Mouse (Mus musculus) hindbrain, embryonic 10.5 days (tissue): ENCODE measurements around the gene Rsrc1. TPM values are rescaled to one million over a fixed set of nuclear protein-coding genes. Genes with fewer than 3 reads are reported as not detected.

Experiments used
- DNase-seq: peaks from one replicate; pipeline ENCODE4 v3.0.0-alpha.2; 2017; ENCODE audit warnings: low spot score
- H3K27ac ChIP-seq: fragments of 300-500 bp; sonication (generic); 2 replicates; pipeline ENCODE4 v1.5.1; 2016; ENCODE audit warnings: mild to moderate bottlenecking, moderate library complexity
- H3K27me3 ChIP-seq: fragments of 300-500 bp; sonication (generic); 2 replicates; pipeline ENCODE4 v1.6.1; 2016; ENCODE audit warnings: mild to moderate bottlenecking; ENCODE audit not compliant: poor library complexity, insufficient read depth, severe bottlenecking
- H3K36me3 ChIP-seq: fragments of 300-500 bp; sonication (generic); 2 replicates; pipeline ENCODE4 v1.6.1; 2016; ENCODE audit warnings: mild to moderate bottlenecking, moderate library complexity
- H3K4me1 ChIP-seq: fragments of 300-500 bp; sonication (generic); replicated peaks from 2 replicates; pipeline ENCODE4 v1.6.1; 2016; ENCODE audit warnings: mild to moderate bottlenecking
- H3K4me3 ChIP-seq: fragments of 300-500 bp; sonication (generic); 2 replicates; pipeline ENCODE4 v1.5.1; 2016; ENCODE audit warnings: mild to moderate bottlenecking, moderate library complexity
- H3K9me3 ChIP-seq: fragments of 300-500 bp; sonication (generic); 2 replicates; pipeline ENCODE4 v1.6.1; 2016; ENCODE audit warnings: mild to moderate bottlenecking, moderate library complexity
- WGBS: fragments of 180-500 bp; shearing (Covaris S2); methylation state at CpG from one replicate; pipeline ENCODE4 v1.1.7; 2016; 5-methylcytosine and 5-hydroxymethylcytosine counted together
- polyA plus RNA-seq: library from polyadenylated mRNA; unstranded; fragments of >200 nt; fragmentation: Nextera tagmentation; extraction: Ambion mirVana; gene quantifications from 2 replicates; pipeline ENCODE4 v1.2.1, GENCODE M21; 2016

Rsrc1 gene
- polyA plus RNA-seq, 1 experiment from 2014 or later, result 31.7 TPM

DNA sequence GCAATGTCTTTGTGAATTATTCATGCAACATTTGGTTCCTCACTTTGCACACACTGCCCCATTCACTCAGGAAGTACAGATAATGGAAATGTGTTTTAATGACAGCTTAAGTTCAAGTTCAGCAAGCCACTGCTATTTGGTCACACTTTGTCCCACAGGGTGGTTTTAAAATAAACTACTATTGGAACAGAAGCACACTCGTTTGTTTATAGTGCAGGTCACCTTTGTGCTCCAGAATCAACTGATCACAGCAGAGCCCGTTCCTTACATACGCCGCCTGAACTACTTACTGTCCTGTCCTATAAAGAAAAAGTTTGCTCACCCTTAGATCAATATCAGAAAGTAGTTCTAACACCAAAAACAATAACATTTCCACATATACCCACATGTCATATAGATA is 341.2 kb downstream of the Rsrc1 start:
- Histone ChIP-seq H3K4me3 (no peak overlapping the region), H3K4me1 (no peaks in the 10 kb centered on the region), H3K9me3 (no peaks in the 10 kb centered on the region), H3K36me3 (no peaks in the 10 kb centered on the region), H3K27ac (no peak overlapping the region), H3K27me3 (no peaks in the 10 kb centered on the region)
- 83% methylated on average over 4 of the region's 4 CpGs for WGBS
- DNase-seq, result no peak

DNA sequence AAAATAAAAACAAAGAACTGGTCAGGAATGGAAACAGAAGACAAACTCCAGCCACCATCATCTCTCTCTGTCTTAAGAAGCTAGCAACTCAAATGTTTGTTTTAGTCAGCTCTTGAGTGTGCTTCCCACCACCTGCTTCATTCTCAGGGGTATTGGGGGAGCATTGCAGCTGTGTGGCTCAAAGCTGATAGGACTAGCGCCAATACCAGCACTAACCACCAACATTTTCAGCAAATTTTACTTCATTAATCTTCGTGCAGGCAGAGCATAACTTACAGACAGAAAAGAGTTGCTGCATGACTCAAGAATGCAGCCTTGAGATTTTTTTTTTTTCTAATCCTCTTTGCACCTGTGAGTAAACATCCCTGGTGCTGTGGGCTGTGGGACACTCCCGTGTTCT is 358.4 kb downstream of the Rsrc1 start:
- no peaks in the 10 kb centered on the region for H3K27me3 ChIP-seq
- WGBS, result 75% methylated on average over 3 of the region's 3 CpGs
- no peaks in the 10 kb centered on the region for H3K9me3 ChIP-seq
- no peak for DNase-seq
- H3K4me3 ChIP-seq, result no peak overlapping the region
- H3K27ac ChIP-seq, result no peak overlapping the region
- H3K4me1 ChIP-seq, result no peaks in the 10 kb centered on the region
- no peaks in the 10 kb centered on the region for H3K36me3 ChIP-seq

DNA sequence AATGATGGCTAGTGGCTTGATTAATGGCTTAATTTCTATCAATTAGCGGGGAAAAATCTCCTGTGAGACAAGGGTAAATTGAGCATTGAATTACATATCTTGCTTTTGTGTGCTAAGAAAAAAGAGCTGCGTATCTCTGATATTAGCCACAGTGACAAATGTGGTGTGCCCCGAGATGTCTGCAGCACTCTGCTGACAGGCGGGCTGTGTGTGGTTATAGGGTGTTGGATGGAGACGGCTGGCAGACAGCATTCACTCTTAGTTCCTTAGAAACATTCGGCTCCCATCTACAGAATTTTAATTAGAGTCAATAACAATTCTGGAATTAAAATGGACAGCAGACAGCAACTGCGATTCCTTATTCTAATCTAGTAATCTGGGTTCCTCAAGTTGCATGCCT is 359.7 kb downstream of the Rsrc1 start:
- Histone ChIP-seq H3K27me3 (no peaks in the 10 kb centered on the region), H3K36me3 (no peaks in the 10 kb centered on the region), H3K9me3 (no peaks in the 10 kb centered on the region), H3K27ac (no peak overlapping the region), H3K4me1 (no peaks in the 10 kb centered on the region), H3K4me3 (no peak overlapping the region)
- DNase-seq, result no peak
- 81% methylated on average over 7 of the region's 7 CpGs for WGBS

- H3K4me1 ChIP-seq, result no peaks in the 10 kb centered on the region
- no peak overlapping the region for H3K4me3 ChIP-seq
Observed at GRCm38 (mm10) chr3:67343004-67343662, 361.9 kb downstream of the Rsrc1 start.

DNA sequence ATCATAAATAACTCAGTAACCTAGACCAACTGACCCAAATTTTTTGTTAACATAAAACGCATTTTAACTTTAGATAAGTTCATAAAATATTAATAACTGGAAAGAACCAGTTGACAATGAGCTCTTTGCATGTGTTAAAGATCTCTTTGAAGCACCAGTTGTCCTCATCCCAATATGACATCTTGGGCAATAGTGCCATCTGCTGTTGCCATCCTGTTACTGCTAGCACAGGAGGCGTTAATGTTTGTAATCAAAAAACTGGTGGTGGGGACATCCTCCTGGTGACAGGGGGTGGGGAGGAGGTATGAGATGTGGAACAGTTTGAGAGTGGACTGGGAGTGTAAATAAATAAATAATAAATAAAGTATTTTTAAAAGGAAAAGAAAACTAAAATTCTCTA is 363.4 kb downstream of the Rsrc1 start:
- Histone ChIP-seq H3K4me1 (no peaks in the 10 kb centered on the region), H3K27ac (no peak overlapping the region), H3K27me3 (no peaks in the 10 kb centered on the region), H3K4me3 (no peak overlapping the region), H3K9me3 (no peaks in the 10 kb centered on the region), H3K36me3 (no peaks in the 10 kb centered on the region)
- DNase-seq, result peak; percentile 56
- WGBS, result 8% methylated on average over 2 of the region's 2 CpGs

More at GRCm38 (mm10) chr3:67343004-67343662, 361.9 kb downstream of the Rsrc1 start:
- DNase-seq, result no peak
- H3K9me3 ChIP-seq, result no peaks in the 10 kb centered on the region
- 59% methylated on average over 5 of the region's 5 CpGs for WGBS
- no peak overlapping the region for H3K27ac ChIP-seq
- no peaks in the 10 kb centered on the region for H3K27me3 ChIP-seq
- H3K36me3 ChIP-seq, result no peaks in the 10 kb centered on the region

- H3K9me3 ChIP-seq, result no peaks in the 10 kb centered on the region
- H3K36me3 ChIP-seq, result no peaks in the 10 kb centered on the region
- no peak for DNase-seq
- no peak overlapping the region for H3K4me3 ChIP-seq
- no peaks in the 10 kb centered on the region for H3K27me3 ChIP-seq
- H3K27ac ChIP-seq, result no peak overlapping the region
- 88% methylated on average over 2 of the region's 2 CpGs for WGBS
- H3K4me1 ChIP-seq, result no peaks in the 10 kb centered on the region
Observed at GRCm38 (mm10) chr3:67346674-67347073, 365.5 kb downstream of the Rsrc1 start.

DNA sequence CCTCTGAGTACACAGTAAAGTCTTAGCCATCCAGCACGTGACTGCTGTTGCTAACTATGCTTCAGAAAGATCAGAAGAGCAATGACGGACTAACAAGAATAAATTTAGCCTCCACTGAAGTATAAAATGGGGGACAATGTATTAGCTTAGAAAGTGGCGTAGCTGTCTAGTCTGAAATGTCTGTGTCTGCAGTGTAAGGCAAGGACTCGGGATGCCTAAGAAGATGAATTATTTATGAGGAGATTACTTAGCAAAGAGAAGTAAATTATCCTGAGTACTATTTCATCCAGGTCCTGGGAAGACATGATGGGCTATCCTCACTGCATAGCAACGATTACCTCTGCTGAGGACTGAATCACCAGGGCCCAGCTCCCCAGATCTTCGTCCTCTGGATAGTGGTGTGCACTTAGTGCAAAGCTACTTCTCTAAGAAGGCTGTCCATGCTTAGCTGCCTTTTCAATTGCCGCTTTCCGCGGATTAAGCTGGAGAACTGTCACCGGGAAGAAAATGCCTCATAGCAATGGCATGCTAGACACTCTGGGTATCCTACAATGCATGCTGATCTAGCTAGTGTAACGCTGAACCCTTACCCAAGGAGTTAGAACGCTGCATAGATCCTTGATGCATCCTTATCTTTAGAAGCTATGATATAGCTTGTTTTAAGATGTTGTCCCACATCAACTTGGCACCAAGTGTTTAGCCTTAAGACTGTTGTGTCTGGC is 370.4 kb downstream of the Rsrc1 start:
- no peaks in the 10 kb centered on the region for H3K27me3 ChIP-seq
- H3K4me1 ChIP-seq, result no peaks in the 10 kb centered on the region
- no peak overlapping the region for H3K27ac ChIP-seq
- H3K36me3 ChIP-seq, result no peaks in the 10 kb centered on the region
- WGBS, result 81% methylated on average over 12 of the region's 12 CpGs
- DNase-seq, result no peak
- no peak overlapping the region for H3K4me3 ChIP-seq
- no peaks in the 10 kb centered on the region for H3K9me3 ChIP-seq

- no peak for DNase-seq
- no peak overlapping the region for H3K4me3 ChIP-seq
- no peaks in the 10 kb centered on the region for H3K9me3 ChIP-seq
- H3K27me3 ChIP-seq, result no peaks in the 10 kb centered on the region
- no peak overlapping the region for H3K27ac ChIP-seq
- H3K36me3 ChIP-seq, result no peaks in the 10 kb centered on the region
- H3K4me1 ChIP-seq, result no peaks in the 10 kb centered on the region
- WGBS, result 17% methylated on average over 3 of the region's 5 CpGs
Observed at GRCm38 (mm10) chr3:67352128-67352762, 371.1 kb downstream of the Rsrc1 start.

GRCm38 (mm10) chr3:67352763-67353149 is 371.6 kb downstream of the Rsrc1 start:
- no peaks in the 10 kb centered on the region for H3K9me3 ChIP-seq
- H3K27me3 ChIP-seq, result no peaks in the 10 kb centered on the region
- WGBS, result 91% methylated on average over 3 of the region's 3 CpGs
- no peak overlapping the region for H3K27ac ChIP-seq
- no peaks in the 10 kb centered on the region for H3K36me3 ChIP-seq
- H3K4me1 ChIP-seq, result no peaks in the 10 kb centered on the region
- H3K4me3 ChIP-seq, result no peak overlapping the region
- no peak for DNase-seq

DNA sequence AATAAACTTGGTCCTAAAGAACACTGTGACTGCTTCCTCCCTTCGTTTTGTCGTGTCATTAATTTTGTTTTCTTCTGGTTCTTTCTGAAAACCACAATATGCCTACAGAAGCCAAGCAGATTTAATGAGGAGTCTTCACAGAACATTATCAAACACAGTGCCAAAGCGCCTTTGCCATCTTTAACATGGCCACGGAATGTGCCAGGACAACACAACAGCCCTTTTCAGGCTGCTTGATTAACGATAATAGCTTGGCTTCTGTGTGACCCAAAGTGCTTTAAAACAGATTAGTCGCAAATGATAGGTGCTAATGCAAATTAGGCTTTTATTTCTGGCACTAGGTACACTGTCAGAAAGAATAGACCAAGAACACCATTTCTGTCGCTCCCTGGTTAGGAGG is 377.2 kb downstream of the Rsrc1 start:
- no peak for DNase-seq
- Histone ChIP-seq H3K27me3 (no peaks in the 10 kb centered on the region), H3K27ac (no peak overlapping the region), H3K4me1 (no peaks in the 10 kb centered on the region), H3K4me3 (no peak overlapping the region), H3K36me3 (no peaks in the 10 kb centered on the region), H3K9me3 (no peaks in the 10 kb centered on the region)
- WGBS, result 84% methylated on average over 7 of the region's 7 CpGs

GRCm38 (mm10) chr3:67366087-67366892 is 385.1 kb downstream of the Rsrc1 start:
- H3K4me3 ChIP-seq, result no peak overlapping the region
- no peak for DNase-seq
- no peaks in the 10 kb centered on the region for H3K9me3 ChIP-seq
- H3K4me1 ChIP-seq, result no peaks in the 10 kb centered on the region
- no peaks in the 10 kb centered on the region for H3K27me3 ChIP-seq
- no peak overlapping the region for H3K27ac ChIP-seq
- 85% methylated on average over 4 of the region's 4 CpGs for WGBS
- H3K36me3 ChIP-seq, result no peaks in the 10 kb centered on the region

GRCm38 (mm10) chr3:67367481-67367880 is 386.3 kb downstream of the Rsrc1 start:
- no peaks in the 10 kb centered on the region for H3K9me3 ChIP-seq
- no peaks in the 10 kb centered on the region for H3K4me1 ChIP-seq
- 89% methylated on average over 6 of the region's 6 CpGs for WGBS
- H3K27ac ChIP-seq, result no peak overlapping the region
- H3K4me3 ChIP-seq, result no peak overlapping the region
- no peak for DNase-seq
- no peaks in the 10 kb centered on the region for H3K36me3 ChIP-seq
- peaks cover 6% of the 10 kb centered on the region for H3K27me3 ChIP-seq
